Mouse (Mus musculus) heart, embryonic 15.5 days (tissue): ENCODE data around the gene Braf. TPM values are rescaled to one million over a fixed set of nuclear protein-coding genes. Genes with fewer than 3 reads are reported as not detected.

Experiments
- ATAC-seq: fragments of 200-750 bp; cut with Nextera tagmentation; replicated peaks from 2 replicates; pipeline ENCODE4 v1.8.0; 2017; ENCODE audit warnings: low read depth, moderate TSS enrichment; ENCODE audit not compliant: insufficient number of reproducible peaks, insufficient read depth, low FRiP score
- H3K27ac ChIP-seq: fragments of 300-500 bp; sonication (generic); 2 replicates; pipeline ENCODE4 v1.5.1; 2015; ENCODE audit warnings: mild to moderate bottlenecking, inconsistent platforms
- H3K27me3 ChIP-seq: fragments of 300-500 bp; sonication (generic); 2 replicates; pipeline ENCODE4 v1.6.1; 2015; ENCODE audit warnings: inconsistent platforms
- H3K36me3 ChIP-seq: fragments of 300-500 bp; sonication (generic); 2 replicates; pipeline ENCODE4 v1.6.1; 2015; ENCODE audit warnings: mild to moderate bottlenecking, inconsistent platforms
- H3K4me1 ChIP-seq: fragments of 300-500 bp; sonication (generic); replicated peaks from 2 replicates; pipeline ENCODE4 v1.6.1; 2015; ENCODE audit warnings: inconsistent platforms
- H3K4me2 ChIP-seq: fragments of 300-500 bp; sonication (generic); 2 replicates; pipeline ENCODE4 v1.6.1; 2015; ENCODE audit warnings: inconsistent platforms, mild to moderate bottlenecking, moderate library complexity
- H3K4me3 ChIP-seq: fragments of 300-500 bp; sonication (generic); 2 replicates; pipeline ENCODE4 v1.5.1; 2015; ENCODE audit warnings: mild to moderate bottlenecking, inconsistent platforms
- H3K9ac ChIP-seq: fragments of 300-500 bp; sonication (generic); 2 replicates; pipeline ENCODE4 v1.6.1; 2015; ENCODE audit warnings: mild to moderate bottlenecking, inconsistent platforms
- H3K9me3 ChIP-seq: fragments of 300-500 bp; sonication (generic); replicated peaks from 2 replicates; pipeline ENCODE4 v1.6.1; 2016; ENCODE audit warnings: inconsistent platforms
- WGBS: fragments of 180-500 bp; shearing (Covaris S2); methylation state at CpG from one replicate; pipeline ENCODE4 v1.1.7; 2015; ENCODE audit warnings: mixed read lengths; 5-methylcytosine and 5-hydroxymethylcytosine counted together
- polyA plus RNA-seq: library from polyadenylated mRNA; unstranded; fragments of >200 nt; fragmentation: Nextera tagmentation; extraction: Ambion mirVana; gene quantifications from 2 replicates; pipeline ENCODE4 v1.2.1, GENCODE M21; 2015

Braf gene
- polyA plus RNA-seq, 1 experiment from 2014 or later: 8.7 TPM

DNA sequence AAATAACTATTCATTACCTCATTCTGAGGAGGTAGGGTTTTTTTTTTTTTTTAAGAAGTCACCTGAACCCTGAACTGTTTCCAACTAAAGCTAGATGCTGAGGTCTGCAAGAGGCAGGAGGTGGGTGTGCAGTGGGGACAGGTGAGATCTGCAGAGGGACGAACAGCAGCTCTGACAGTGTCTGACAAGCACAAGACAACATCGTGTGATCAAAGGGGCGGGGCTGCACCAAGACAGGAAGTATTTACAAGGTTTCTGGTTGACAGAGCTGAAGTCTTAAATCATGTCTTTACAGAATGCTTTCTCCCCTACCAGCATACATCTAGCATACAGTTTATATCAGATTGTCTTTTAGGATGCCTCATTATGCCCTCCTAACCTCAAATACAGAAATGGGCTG lies 118.4 kb downstream of the Braf start:
- Histone ChIP-seq H3K9ac (no peak overlapping the region), H3K36me3 (peaks cover 12% of the 10 kb centered on the region; the same call in 1 of the 2 replicates), H3K4me3 (no peak overlapping the region), H3K4me2 (no peak overlapping the region), H3K27me3 (no peaks in the 10 kb centered on the region), H3K9me3 (no peaks in the 10 kb centered on the region), H3K4me1 (peaks cover 17% of the 10 kb centered on the region), H3K27ac (no peak overlapping the region)
- 48% methylated on average over 3 of the region's 3 CpGs for WGBS
- ATAC-seq: no peak

DNA sequence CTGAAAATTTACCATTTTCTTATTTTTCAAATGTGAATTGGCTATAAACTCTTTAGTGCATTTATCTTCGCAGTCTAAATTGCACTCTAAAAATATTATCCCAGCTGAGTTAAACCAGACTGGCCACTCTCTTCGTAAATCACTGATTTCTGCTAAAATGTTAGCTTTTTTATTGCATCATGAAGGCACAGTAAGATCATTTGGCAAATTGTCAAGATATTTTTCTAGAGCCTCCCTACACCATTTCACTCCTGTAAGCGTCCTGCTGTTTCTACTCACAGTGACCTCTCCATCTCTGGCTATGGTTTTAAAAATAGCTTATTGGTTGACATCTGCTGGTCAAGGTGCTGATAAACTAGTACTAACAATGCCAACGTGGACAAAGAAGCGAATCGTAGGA lies 119.2 kb downstream of the Braf start:
- H3K9me3 ChIP-seq: no peaks in the 10 kb centered on the region
- WGBS: 34% methylated on average over 6 of the region's 6 CpGs
- no peak overlapping the region for H3K9ac ChIP-seq
- no peak overlapping the region for H3K4me3 ChIP-seq
- peaks cover 12% of the 10 kb centered on the region; the same call in 1 of the 2 replicates for H3K36me3 ChIP-seq
- H3K27me3 ChIP-seq: no peaks in the 10 kb centered on the region
- no peak overlapping the region for H3K4me2 ChIP-seq
- no peak for ATAC-seq
- H3K4me1 ChIP-seq: peaks cover 17% of the 10 kb centered on the region
- 0 out of 2 replicates have a peak overlapping the region, but pooled peaks have one; percentile 12 for H3K27ac ChIP-seq

DNA sequence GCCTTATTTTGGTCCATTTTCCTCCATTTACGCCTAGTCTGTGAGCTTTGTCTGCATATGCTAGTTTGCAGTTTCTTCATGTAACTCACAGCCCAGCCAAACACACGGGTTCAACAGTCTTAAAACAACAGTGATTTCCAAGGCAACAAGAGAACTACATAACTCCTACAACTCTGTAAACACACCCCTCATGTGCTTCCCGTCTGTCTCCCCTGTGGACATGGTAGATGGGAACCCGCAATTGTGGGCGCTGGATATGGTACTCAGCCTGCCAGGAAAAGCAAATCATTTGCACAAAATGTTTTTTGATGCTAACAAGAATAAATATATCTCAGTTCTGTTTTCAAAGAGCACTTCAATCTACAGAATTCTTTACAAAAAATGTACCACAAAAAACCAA lies 120.7 kb downstream of the Braf start:
- no peak for ATAC-seq
- Histone ChIP-seq H3K4me3 (no peak overlapping the region), H3K27me3 (no peaks in the 10 kb centered on the region), H3K36me3 (peaks cover 22% of the 10 kb centered on the region), H3K9me3 (no peaks in the 10 kb centered on the region), H3K4me1 (peaks cover 17% of the 10 kb centered on the region), H3K9ac (no peak overlapping the region), H3K27ac (no peak overlapping the region), H3K4me2 (no peak overlapping the region)
- 75% methylated on average over 5 of the region's 5 CpGs for WGBS

DNA sequence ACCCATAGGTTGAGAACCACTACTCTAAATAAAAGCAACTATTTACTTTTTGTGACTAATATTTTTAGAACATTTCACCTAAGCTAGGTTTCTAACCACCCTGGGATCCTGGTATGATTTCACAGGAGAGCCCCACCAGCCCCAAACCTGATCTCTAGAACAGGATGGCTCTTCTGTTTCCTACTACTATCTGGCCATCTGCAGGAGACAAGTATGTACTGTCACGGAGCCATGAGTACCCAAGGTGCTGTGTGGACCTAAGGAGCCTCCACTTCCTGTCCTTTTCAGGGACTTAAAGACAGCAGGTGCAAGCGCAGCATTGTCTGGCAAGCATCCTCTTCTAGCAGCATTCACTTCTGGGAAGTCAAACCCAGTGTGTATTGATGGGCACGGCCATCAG lies 123.4 kb downstream of the Braf start:
- 83% methylated on average over 3 of the region's 3 CpGs for WGBS
- no peaks in the 10 kb centered on the region for H3K9me3 ChIP-seq
- no peaks in the 10 kb centered on the region for H3K27me3 ChIP-seq
- no peak for ATAC-seq
- H3K36me3 ChIP-seq: peaks cover 43% of the 10 kb centered on the region
- no peak overlapping the region for H3K4me3 ChIP-seq
- no peak overlapping the region for H3K4me2 ChIP-seq
- peaks cover 14% of the 10 kb centered on the region for H3K4me1 ChIP-seq
- no peak overlapping the region for H3K27ac ChIP-seq
- H3K9ac ChIP-seq: no peak overlapping the region

DNA sequence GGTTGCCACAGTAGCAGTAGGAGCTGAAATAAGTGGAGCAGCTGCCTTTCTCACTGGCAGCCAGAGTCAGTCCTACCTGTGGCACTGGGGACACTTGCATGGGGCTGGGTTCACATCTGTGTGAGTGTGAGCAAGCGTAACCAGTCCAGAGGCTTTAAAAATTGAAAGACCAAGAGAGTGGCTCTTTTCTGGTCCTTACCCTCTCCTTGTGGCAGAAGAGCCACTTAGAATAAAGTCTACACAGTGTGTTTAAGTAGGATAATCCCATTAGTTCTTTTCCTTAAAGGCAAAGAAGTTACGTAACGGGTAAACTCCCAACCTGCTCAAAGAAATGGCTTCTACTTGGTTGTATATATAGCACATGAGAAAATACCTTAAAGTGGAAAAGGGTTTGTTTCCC lies 124.4 kb downstream of the Braf start:
- H3K36me3 ChIP-seq: peaks cover 44% of the 10 kb centered on the region
- H3K4me3 ChIP-seq: no peak overlapping the region
- no peak overlapping the region for H3K27ac ChIP-seq
- no peaks in the 10 kb centered on the region for H3K9me3 ChIP-seq
- no peak for ATAC-seq
- peaks cover 5% of the 10 kb centered on the region; the same call in 1 of the 2 replicates for H3K4me1 ChIP-seq
- WGBS: 93% methylated on average over 3 of the region's 3 CpGs
- H3K4me2 ChIP-seq: no peak overlapping the region
- no peak overlapping the region for H3K9ac ChIP-seq
- no peaks in the 10 kb centered on the region for H3K27me3 ChIP-seq

DNA sequence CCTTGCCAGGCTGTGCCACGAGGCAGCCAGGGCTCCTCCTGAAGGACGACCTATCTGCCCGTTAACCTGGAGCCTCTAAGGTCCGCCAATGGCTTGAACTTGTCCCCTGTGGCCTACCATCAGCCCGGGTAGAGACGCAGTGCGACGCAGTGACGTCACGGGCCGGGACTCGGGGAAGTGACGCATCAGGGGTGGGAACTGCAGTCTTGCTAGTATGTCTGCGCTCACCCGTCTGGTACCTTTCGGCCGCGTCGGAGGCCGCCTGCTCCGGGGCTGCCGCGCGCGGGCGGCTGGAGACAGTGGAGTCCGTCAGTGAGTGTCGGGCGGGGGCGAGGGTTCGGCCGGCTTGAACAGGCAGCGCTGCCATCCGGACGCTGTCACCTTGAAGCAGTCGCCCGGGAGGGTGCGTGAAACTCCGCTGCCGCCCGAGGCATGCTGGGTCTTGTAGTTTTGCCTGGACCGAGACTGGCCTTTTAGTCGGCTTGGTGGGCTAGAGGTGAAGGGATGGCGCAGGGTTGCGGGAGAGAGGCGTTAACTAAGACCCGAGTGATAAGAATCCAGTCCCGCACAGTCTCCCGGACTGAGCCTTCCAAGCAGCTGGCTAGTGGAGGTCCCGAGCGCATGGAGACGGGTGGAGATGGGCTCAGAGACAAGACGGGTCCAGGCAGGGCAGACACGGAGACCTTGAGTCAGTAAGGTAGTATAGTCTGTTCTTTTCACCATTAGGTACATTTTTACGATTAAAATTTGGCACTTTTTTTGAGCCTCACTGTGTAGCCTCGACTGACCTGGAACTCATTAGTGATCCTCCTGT lies 132.7 kb downstream of the Braf start, which contains the start of gene Ndufb2:
Ndufb2 (plus strand) TSS at position 174 of the 814 bp plus-strand sequence.
- peak within 1 kb of the TSS; percentile 93 for H3K9ac ChIP-seq
- ATAC-seq: peak; percentile 99
- peaks cover 15% of the 10 kb centered on the region for H3K4me1 ChIP-seq
- H3K4me2 ChIP-seq: peak within 1 kb of the TSS; percentile 82
- peak within 1 kb of the TSS; percentile 85 for H3K4me3 ChIP-seq
- H3K9me3 ChIP-seq: no peaks in the 10 kb centered on the region
- H3K36me3 ChIP-seq: peaks cover 14% of the 10 kb centered on the region
- under 1% methylated on average over 56 of the region's 56 CpGs for WGBS
- H3K27me3 ChIP-seq: no peaks in the 10 kb centered on the region
- peak within 1 kb of the TSS; percentile 97 for H3K27ac ChIP-seq

DNA sequence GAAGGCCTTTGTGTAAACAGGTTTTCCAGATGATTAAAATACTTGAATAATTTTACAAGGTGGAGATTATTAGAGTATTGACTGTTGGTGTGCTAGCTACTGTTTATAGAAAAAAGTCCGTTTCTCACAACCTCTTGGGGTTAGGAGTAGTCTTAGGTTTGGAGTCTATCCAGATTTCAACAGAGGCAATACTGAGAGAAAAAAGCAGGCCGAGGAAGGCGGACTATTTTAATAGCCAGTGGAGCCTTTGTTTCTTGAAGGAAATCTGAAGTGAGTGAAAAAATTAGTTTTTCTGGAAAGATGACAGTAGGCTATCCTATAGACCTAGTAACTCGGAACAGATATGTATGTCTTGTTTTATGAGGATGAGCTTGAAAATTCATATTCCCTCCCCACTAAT lies 133.8 kb downstream of the Braf start:
- WGBS: 93% methylated on average over 4 of the region's 4 CpGs

DNA sequence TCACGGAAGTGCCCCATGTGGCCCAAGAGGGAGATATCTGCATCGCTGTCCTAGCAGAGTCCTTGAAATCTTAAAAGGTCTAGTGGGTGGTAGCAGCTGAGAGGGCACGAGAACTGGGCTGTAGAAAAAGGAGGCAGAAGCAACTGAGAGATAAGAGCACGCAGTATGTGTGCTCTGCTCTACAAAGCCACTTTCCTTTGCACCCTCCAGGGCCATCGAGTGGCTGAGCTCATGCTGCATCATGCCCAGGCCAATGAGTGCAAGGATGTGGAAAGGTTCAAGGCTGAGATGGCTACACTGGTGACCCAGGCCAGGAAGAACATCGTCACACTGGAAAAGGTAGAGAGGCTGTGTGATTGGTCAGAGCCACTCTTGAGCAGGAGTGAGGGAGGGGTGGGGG lies 139.7 kb downstream of the Braf start, which contains the start of gene Gm42420:
Gm42420 (plus strand) TSS at position 237 of the 400 bp plus-strand sequence.
- 79% methylated on average over 6 of the region's 6 CpGs for WGBS
- H3K27me3 ChIP-seq: no peaks in the 10 kb centered on the region
- H3K9me3 ChIP-seq: no peaks in the 10 kb centered on the region
- H3K9ac ChIP-seq: no peak within 1 kb of the TSS
- no peaks in the 10 kb centered on the region for H3K4me1 ChIP-seq
- no peak within 1 kb of the TSS for H3K4me3 ChIP-seq
- H3K4me2 ChIP-seq: no peak within 1 kb of the TSS
- ATAC-seq: no peak
- no peak within 1 kb of the TSS for H3K27ac ChIP-seq
- peaks cover 46% of the 10 kb centered on the region for H3K36me3 ChIP-seq

More for the DNA sequence above, 133.8 kb downstream of the Braf start:
- peaks cover 15% of the 10 kb centered on the region for H3K4me1 ChIP-seq
- no peak overlapping the region for H3K27ac ChIP-seq
- peaks cover 18% of the 10 kb centered on the region for H3K36me3 ChIP-seq
- no peaks in the 10 kb centered on the region for H3K27me3 ChIP-seq
- no peak overlapping the region for H3K9ac ChIP-seq
- H3K4me2 ChIP-seq: peak overlapping the region; percentile 82
- H3K4me3 ChIP-seq: peak overlapping the region; percentile 85
- no peak for ATAC-seq
- no peaks in the 10 kb centered on the region for H3K9me3 ChIP-seq

DNA sequence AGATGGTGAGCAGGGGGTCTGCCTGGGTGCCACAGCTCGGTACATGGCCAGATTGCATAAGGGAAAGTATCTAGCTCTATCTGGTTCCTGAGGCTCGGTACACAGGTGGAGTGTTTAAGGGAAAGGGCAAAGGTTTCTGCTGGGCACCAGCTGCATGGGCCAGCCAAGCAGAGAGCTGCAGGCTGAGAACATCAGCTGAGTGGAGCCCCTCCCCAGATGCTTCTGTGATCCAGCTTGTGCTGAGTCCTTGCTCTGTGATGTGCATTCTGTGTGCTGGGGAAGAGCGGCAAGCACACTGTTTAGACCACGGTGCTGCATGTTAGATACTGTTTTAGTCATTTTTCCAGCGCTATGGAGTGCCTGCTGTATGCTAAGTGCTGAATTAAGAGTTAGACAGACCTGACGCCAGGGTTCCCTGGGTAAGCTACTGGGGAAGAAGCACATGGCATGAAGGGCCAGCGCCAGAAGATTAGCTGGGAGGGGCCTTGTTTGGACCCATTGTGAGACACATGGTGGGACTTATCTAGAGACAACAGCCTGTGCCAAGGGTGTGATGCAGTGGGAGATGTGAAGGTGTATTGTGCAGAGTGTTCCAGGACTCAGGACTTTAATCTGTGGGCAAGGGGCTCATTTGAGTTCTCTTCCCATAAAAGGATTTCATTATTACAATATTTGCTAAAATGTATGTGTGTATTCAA lies 144.0 kb downstream of the Braf start:
- 81% methylated on average over 7 of the region's 7 CpGs for WGBS
- Histone ChIP-seq H3K4me3 (no peak overlapping the region), H3K9me3 (no peaks in the 10 kb centered on the region), H3K27ac (no peak overlapping the region), H3K36me3 (peaks cover 57% of the 10 kb centered on the region), H3K4me2 (no peak overlapping the region), H3K4me1 (no peaks in the 10 kb centered on the region), H3K9ac (no peak overlapping the region), H3K27me3 (no peaks in the 10 kb centered on the region)
- ATAC-seq: no peak

DNA sequence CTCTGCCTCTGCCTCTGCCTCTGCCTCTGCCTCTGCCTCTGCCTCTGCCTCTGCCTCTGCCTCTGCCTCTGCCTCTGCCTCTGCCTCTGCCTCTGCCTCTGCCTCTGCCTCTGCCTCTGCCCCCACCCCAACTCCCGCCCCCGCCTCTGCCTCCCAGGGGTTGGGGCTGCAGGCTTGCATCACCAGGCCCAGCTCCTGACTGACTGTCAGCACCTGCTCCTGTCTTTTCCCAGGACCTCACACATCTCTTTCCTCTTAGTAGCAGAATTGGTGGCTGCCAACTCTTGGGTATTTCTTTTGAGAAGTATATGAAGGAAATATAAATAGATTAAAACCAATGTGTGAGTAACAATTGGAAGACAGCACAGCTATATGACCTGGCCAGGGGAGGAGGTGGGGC lies 144.7 kb downstream of the Braf start:
- 66% methylated on average over 2 of the region's 2 CpGs for WGBS
- no peak overlapping the region for H3K4me3 ChIP-seq
- H3K9me3 ChIP-seq: no peaks in the 10 kb centered on the region
- ATAC-seq: no peak
- H3K27ac ChIP-seq: no peak overlapping the region
- H3K4me2 ChIP-seq: no peak overlapping the region
- no peak overlapping the region for H3K9ac ChIP-seq
- H3K27me3 ChIP-seq: no peaks in the 10 kb centered on the region
- peaks cover 51% of the 10 kb centered on the region for H3K36me3 ChIP-seq
- H3K4me1 ChIP-seq: no peaks in the 10 kb centered on the region

DNA sequence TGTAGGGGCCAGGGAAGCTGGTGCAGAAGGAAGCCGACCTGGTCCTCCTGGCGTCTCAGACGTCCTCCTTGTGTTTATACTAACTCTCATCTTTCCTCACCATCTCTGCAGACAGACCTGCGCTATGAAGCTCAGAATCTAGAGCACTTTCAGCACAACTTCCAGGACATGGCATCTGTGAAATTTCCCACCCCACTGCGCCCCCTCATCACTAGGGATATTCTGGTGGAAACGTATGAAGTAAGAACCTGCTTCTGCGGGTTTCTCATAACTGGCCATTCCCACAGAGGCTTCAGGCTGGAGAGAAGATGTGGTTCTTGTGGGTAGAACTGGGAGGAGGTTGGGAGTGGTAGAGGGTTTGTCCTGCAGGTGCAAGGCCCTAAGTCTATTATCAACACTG lies 145.7 kb downstream of the Braf start:
- Histone ChIP-seq H3K4me1 (peaks cover 6% of the 10 kb centered on the region), H3K9me3 (no peaks in the 10 kb centered on the region), H3K9ac (no peak overlapping the region), H3K27me3 (no peaks in the 10 kb centered on the region), H3K36me3 (peaks cover 48% of the 10 kb centered on the region), H3K4me3 (no peak overlapping the region), H3K27ac (no peak overlapping the region), H3K4me2 (no peak overlapping the region)
- no peak for ATAC-seq
- WGBS: 80% methylated on average over 7 of the region's 7 CpGs
